Mouse (Mus musculus): ENCODE measurements at regions not wholly inside any gene's neighbourhood (a gene's known extent, or its start where the extent isn't known, plus 50 kb on each side); places are given as distances from the start of the nearest gene placed in this dataset.

DNA sequence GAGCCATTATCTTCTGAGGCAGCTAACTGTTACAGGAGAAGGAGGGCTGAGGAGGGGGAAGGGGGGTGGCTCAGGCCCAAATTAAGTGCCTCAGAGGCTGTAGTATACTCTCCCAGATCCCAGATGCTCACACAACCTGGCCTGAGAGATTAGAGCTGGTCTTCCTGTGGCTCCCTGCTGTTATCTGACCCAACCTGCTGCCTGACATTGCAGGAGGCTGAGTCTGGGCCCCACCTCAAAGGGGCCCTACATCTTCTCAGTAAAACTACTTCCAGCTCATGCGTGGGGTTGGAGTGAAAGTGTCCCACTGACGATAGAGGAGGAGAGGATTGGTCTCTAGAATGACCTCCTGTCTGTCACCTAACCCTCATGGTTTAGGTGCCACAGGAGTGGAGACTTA is 64.0 kb upstream of the Lmo2 start:
- no peak for TF ChIP-seq CTCF (IDR thresholded peaks at IDR 0.05; ENCODE audit: control insufficient read depth, insufficient read depth, insufficient read length)
- no peak for TF ChIP-seq MYOD1 (IDR thresholded peaks at IDR 0.05; ENCODE audit: control insufficient read depth, insufficient read length, low read depth)
- no peak for TF ChIP-seq FOSL1 (IDR thresholded peaks at IDR 0.05; ENCODE audit: insufficient read depth, low read length, poor library complexity, severe bottlenecking)
- TF ChIP-seq CEBPB (IDR thresholded peaks at IDR 0.05; ENCODE audit: low read depth): no peak
- TF ChIP-seq MAX (IDR thresholded peaks at IDR 0.05): no peak
- TF ChIP-seq USF1 (IDR thresholded peaks at IDR 0.05; ENCODE audit: low read depth): no peak
- TF ChIP-seq MYOG (IDR thresholded peaks at IDR 0.05; ENCODE audit: control insufficient read depth, extremely low read depth, insufficient read length): no peak

Measured in C2C12 (cell line).